Mouse (Mus musculus) 416B (cell line): ENCODE measurements around the gene Traf2.

ENCODE experiments used
- DNase-seq: peaks from one replicate; pipeline ENCODE4 v3.0.0; 2011; ENCODE audit warnings: low read depth

Gene Traf2

DNA sequence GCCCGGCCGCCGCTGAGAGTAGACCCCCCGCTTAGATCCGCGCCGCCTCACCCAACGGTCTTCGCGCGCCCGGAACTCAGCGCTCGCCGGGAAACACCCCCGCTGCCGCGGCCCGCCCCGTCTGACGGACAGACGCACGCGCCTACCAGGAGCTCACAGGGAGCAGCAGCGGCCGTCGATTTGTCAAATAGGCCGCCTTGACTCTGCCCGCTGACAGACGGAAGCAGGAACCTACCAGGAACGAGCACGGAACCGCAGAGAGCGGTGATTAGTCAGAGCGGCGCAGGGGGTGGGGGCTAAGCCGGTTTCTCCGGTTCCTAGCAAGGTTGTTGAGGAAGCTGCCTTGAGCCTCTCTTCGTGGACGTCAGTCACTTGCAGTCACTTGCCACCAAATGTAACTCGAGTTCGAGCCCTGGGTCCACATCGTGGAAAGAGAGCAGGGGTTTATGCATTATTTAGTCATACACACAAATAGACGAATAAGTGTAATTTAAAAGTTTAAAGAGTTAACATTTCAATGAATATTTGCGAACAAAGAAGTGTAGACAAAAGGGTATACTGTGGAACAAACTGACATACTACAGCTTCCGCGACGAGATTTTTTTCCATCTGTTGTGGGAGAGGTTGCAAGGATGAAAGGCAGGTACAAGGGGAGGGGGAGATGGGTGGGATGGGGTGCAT is at the start of gene Traf2:
Traf2 (minus strand) TSS at position 130 of the 681 bp plus-strand sequence.
- peak; percentile 100 for DNase-seq

DNA sequence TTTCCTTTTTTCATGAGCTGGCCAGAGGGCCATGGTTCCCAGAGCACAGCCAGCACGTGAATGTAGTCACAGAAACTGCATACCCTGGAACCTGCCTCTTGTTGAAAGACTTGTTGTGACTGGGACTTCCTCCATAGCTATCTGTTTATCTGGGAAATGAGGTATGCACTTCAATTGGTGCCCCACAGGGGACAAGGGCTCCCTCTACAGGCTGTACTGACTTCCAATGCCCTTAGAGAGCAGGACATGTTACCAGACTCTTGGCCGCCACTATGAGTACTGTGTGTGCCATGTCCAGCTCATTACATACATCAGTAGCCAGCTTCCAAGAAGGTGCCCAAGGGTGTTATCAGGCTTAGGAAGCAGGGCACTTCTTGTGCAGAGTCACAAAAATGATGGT is 45.1 kb upstream of the Traf2 start:
- peak; percentile 75 for DNase-seq

DNA sequence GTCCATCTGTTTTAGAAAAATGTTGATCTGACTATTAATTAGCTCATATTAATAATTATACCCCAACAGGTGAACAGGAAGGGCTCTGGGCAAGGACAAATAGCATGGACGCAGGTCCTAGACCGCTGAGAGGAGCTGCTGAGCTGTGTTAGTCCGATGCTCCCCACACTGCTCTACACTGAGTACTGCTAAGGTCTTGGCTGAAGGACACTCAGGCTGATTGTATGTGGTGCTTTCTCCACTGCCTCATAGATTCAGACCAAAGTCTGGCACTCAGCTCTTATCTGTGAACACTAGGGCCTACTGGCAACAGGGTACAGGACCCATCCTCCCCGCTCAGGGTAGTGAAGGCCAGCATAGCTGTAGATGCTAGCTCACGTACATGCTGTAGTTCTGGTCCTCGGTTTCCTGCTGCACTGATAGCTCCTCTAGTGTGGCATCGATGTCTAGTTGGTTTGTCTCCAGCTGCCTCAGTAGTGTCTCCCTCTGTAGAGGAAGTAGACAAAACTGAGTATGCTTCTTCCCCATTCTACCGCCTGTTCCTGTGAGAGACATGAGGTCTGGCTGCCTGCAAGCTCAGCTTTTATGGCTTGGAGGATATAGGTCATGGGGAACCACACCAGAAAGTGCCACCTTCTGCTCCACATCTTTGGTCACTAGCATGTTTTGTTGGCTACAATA is 41.6 kb upstream of the Traf2 start:
- no peak for DNase-seq

DNA sequence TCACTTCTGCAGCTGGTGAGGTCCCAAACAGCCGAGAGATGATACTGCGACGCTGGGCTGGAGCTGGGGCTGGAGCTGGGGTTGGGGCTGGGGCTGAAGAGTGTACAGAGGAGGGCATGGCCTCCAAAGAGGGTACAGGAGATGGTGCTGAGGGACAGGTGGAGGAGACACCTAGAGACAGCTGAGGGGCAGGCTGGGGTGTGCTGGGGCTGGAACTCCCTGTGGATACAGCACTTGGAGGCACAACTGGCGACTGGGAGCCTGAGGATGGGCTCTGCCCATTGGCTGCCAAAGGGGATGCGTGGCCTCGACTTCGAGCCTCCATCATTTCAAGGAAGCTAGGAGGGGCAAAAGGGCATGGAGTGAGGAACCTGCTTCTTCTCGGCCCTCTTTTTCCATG is 40.5 kb upstream of the Traf2 start:
- no peak for DNase-seq

DNA sequence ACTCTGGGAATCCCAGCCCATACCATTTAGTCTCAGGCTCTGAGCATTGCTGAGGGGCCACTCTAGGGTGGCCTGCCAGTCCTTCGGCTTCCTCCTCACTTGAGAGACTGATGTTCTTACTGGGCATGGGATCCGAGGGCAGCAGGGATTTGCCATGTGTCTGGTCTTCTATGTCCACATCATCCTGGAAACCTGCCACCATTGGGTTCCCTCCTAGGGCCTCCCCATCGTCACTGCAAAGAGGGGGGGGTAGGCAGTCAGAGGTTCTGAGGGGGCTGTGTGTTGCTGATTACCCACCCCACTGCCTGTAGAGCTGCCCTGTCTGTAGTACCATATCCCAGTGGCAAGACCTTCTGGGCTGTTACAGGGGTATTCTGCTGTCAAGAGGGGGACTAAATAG is 38.9 kb upstream of the Traf2 start:
- no peak for DNase-seq

DNA sequence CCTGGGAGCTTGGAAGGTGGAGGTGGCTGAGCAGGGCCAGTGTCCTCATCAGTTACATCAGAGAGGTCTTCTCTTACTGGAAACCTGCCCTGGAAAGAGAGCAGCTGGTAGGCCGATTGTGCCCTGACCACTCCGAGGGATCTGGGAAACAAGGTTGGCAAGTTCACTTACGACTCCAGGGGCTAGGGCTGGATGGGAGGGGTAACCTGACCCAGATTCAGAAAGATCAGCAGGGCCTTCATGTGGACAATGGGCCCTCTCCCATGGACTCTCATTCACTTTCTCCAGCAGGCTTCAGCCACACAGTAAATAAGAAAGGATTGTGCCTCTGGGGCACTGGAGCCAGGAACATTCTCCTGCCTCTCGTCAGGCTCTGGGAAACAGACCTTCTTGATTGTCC is 38.1 kb upstream of the Traf2 start:
- no peak for DNase-seq

DNA sequence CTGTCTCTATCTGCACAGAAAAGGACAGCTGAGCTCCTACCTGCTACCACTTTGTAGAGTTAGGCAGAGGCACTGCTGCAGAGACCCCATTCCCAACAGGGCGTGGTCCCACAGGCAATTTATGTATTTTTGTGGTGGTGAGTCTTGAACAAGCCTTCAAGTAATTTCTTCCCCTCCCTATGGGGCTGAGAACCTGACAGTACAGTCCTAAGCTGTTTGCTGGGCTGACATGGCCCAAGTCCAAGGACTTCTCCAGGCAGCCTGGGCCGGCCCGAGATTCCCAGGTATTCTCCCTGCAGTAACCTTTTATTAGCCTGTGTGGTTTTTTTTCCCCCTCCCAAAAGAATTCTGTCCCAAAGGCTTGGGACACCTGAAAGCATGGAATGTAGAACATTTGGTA is 37.4 kb upstream of the Traf2 start:
- no peak for DNase-seq

DNA sequence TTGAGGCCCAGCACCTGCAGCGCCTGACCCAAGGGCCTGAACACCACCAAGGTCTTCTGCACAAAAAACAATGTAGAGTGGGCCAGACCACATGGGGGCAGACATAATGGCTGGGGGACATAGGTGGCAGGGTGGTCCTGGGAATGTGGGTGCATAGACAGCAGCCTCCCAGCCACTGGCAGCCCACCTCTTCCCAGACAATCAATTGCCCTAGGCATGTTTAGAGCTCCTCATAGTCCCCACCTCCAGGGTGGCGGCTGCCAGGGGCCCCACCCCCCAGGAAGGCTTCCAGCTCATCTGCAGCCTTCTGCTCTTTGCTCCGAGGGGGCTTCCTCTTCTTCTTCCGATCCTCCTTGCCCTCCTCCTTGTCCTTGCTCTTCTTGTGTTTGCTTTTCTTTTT is 36.8 kb upstream of the Traf2 start:
- no peak for DNase-seq

DNA sequence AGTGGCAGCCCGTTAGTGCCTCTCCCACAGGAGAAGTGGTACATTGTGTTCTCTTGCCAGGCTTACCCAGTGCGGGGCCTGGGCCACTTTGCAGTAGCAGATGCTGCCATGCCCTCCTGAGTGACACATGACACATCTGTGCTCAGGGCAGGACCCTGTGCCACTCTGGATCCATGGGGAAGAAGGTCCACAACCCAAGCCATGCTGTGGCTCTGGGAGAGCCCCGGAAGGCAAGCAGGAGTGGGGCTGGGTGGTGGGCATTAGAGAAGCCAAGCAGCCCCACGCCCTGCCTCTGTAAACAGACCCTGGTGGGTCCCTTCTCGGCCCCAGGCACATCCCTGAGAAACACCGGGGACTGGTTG is 36.4 kb upstream of the Traf2 start:
- no peak for DNase-seq

DNA sequence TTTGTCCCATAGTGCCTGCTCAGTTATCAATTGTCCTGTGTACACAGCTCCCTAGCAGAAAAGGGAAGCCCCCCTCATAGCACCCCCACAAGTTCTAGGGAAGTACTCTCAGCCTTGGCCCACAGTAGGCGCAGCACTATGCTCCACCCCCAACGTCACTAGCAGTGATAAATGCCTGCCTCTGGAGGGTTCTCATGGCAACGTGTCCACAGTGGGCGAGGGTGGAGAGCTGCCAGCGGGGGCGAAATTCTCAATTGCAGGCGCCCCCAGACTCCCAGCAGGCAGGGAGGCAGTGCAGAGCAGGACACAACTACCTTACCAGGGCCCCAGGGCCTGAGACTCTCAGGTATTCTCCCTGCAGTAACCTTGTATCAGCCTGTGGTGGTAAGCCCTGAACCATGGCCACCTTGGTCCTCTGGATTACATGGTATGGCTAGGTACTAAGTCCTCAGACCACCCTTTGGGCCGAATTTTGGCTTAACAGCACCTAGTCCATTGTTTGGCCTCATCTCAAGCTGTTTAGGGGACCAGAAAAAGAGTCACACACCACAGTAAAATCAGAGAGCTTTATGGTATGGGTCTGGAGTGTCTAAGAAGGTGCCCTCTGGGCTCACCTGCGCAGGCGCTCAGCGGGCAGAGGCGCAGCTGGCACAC is 35.9 kb upstream of the Traf2 start:
- no peak for DNase-seq

DNA sequence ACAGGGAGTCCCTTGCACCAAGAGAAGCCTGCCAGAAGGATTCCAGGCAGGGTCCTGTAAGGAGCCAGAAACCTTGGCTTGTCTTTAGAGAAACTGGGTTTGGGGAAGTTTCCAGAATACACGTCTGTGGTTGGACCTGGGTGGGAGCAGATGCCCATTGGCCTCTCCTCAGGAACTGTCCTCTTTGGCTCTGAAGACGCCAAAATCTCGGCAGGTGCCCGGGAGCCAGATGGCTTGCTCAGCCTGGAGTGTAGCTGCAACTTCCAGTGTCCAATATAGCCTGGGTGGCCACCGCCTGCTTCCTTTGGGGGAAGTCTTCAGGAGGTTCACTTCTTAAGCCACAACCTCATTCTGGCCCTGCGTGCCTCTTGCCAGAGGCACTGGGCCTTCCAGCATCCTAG is 35.2 kb upstream of the Traf2 start:
- DNase-seq = peak; percentile 49

DNA sequence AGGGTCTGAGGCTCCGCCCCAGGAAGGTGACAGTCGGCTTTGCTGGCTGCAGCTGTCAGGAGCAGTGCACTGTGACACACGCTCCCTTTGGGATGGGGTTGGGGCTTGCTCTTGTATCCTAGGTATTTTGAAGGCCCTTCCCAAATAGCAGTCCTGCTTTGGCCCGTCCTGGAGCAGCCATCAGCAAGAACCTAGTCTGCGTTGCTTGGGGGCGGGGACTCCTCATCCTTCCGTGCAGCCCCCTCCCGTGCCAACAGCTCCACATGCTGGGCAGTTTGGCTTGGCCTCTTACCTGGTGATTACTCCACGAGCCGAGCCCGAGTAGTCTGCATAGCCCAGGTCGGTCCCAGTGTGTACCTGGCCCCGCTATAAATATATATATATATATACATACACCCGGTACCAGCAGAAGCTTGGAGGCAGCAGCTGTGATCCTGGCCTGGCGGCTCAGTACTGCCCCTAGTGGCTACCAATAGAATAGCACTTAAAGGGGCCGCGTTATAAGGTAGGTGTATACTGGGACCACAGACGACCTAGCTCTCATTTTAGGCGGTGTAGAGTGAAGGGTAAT is 34.6 kb upstream of the Traf2 start, which contains the start of gene Ajm1:
Ajm1 (minus strand) TSS at position 464 of the 571 bp plus-strand sequence.
- DNase-seq = peak; percentile 77

DNA sequence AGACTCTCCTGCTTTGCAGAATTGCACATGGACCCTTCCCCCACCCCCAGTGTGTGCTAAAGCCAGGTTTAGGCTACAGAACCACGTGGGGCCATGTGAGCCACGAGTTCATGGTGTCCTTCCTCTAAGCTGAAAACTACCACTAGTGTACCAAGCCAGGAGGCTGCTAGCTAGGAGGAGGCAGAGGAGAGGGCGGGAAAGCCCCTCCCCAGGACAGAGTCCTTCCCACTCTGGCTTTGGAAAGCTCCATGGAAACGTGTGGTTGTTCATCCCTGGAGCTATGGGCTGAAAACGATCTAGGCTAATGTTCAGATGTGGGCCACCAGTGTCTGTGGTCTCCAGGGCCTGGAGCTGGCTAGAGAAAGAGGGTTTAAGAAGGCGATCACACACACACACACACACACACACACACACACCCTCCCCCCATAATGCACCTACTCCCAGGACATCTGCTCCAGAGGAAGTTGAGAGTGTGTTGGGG is 33.9 kb upstream of the Traf2 start:
- DNase-seq = no peak

DNA sequence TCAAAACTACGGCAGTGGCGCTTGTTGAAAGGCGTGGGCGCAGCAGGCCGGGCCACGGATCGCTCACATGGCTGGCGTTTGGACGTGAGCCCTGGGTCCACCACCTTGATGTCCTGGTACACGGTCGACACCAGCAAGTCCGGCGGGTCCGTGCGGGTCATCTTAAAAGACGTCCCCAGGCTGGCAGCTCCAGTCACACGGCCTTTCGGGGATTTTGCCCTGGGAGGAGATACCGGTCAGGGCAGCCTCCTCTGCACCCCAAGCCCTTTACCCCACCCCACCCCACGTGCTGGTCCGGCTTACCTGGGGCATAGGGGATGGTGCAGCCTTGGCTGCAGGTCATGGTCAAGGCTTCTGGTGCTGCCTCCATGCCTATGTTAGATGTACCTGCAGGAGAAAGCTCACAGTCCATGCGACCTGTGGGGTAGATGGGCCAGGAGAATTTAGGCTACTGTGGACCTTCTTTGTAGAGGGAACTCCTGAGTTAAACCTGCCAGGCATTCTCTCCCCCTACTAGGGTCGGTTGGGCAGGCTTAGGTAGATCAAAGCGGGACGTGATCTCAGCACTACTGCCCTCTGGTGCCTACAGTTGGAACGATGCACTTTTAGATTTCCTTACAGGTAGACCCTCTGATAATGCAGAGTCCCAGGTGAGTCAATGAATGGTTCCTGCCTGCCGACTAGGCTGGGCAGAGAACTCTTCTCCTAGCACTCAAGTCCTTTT is 33.2 kb upstream of the Traf2 start:
- DNase-seq = peak; percentile 21

DNA sequence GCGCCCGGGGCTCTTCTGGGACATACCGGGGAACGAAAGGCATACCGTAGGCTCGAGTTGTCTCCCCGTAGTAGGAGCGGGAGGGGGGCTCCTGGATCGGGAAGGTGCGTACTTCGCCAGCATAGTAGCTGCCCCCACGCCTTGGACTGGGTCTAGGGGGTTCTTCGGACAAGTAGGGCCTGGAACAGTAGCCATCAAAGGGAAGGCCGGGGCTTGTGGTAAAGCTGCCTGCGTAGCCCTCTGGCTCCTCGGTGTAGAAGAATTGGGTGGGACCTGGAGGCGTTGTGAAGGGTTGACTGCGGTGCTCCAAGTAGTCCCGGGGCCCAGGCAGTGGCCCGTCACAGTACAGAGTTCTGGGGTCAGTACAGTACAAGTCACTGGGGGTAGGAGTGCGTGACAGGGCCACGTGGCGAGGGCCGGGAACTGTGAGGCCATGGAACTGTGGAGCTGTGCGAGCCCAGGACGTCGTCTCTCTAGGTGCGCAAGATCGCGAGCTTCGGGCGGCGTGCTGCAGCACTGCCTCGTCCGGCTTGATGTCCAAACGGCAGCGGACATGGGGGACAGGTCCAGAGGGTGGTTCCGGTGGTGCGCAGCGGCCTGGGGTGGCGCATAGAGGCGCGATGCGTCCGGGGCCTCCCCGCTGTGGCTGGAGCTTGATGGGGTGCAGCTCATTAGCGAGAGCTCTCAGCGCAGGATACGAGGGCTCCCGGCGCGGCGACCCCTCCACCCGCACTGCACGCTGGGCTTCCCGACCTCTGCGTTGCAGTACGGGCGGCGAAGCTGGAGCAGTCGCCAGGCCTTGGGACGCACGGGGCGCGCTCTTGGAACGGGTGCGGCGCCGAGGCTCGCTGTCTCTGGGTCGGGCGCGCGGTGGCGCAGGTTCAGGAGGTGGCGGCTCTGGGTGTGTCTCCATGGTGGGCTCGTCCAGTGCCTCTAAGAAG is 32.3 kb upstream of the Traf2 start:
- no peak for DNase-seq

DNA sequence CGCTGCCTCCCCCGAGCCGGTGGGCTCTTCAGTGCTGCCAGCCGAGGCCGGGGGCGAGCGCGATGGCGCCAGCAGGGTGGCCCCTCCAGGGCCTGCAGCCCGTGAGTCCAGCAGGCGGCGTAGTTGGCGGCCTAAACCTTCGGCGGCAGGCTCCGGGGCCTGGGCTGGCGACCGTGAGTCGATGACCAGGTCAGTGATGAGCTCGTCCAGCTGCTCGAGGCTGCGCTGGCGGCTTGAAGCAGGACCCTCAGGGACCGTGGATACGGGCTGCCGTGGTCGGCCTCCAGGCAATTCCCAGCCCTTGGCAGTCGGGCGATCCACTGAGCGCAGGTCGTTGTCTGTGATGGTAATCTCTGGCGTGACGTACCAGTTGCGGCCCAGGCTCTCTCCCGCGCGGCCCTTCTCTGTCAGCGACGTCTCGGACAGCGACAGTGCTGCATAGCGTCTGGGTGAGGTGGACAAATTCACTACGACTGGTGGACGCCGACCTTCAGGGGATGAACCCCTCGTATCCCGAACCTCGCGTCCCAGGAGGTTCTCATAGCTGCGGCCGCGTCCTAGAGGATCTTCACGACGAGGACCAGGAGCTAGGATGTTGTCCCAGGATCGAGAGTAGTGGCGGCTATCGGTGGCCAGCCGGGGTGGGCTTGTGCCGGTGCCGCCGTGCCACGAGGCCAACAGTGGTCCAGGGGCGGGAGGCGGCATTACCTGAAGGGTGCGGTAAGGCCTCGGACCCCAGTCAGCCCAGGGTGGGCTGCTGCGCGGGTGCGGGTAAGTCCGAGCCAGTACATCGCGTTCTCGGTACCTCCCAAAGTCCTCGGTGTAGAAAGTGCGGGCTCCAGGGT is 31.4 kb upstream of the Traf2 start:
- DNase-seq = no peak

DNA sequence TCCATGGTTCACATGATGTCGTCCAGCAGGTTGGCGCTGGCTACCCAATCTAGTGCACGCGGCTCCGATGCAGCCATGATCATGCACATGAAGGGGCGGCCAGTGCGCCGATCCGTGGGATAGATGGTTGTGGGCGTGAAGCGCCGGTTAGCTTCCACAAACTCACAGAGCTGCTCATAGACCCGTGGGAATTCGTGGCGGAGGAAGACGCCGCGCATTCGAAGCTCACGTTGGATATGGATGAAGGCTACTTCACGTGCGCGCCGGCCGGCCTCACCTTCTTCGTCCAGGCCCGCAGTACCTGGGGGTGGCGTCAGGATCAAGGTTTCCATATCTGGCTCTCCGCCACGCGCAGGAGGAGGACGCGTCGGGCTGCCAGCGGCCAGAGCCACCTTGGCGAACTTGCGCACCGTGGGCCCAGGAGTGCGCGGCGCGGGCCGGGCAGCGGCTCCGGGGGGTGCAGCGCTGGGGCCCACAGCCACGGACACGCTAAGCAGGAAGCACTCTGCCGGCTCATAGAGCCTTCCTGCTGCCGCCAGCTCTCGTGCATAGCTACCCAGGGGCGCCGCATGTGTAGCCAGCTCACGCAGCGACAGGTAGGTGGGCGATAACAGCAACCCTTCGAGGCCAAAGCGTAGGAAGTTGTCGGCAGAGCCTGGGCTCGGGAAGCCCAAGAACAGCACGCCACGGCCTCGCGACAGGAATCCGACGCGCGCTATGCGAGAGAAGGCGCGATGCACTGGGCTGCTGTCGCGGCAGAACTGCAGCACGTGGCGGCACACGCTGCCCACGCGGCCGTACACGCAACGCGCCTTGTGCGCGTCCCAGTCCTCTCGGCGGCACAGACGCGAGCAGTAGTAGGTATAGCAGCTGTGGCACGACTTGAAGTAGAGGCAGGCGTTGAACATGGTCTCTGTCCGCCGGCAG is 30.5 kb upstream of the Traf2 start:
- DNase-seq = no peak

DNA sequence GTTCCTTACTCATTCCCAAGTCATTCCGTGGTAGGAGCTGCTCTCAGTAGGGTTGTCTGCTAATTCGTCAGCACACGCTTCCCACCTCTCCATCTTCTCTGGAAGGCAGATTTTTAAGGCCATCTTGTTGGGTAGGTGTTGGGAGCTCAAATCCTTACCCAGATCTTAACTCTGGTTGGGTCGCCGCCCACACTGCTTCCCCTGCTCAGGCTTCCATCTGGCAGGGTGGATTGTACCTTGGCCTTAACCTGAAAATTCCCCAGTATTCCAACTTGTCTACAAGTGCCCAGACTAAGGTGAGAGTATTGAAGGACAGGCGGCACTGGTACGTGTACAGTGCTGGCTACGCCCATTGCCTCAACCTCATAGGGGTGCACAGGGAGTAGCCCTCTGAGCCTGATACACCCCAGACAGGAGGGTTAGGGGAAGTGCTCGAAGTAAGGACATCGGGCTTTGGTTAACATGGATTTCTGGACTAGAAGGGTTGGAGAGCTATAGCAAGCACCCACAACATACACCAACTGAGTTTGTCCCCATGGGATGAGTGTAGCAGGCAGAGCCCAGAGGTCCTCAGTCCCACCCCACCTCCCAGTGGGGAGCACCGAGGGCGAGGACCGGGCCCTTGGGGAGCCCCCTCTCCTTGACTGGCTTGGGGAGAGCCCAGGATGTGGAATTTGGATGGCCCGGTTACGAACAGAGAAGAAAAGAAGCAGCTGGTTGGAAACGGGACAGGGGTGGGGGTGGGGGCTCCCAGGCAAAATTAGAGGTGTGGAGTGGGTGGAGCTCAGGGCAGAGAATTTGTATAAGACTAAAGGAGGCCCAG is 29.5 kb upstream of the Traf2 start:
- DNase-seq = no peak
